Mouse (Mus musculus): Measurements from ENCODE around the gene Tspan33. TPM values are rescaled to one million over a fixed set of nuclear protein-coding genes. Genes with fewer than 3 reads are reported as not detected.

The Tspan33 gene
- polyA plus RNA-seq, 1 experiment from 2014 or later, result 7.4 TPM

DNA sequence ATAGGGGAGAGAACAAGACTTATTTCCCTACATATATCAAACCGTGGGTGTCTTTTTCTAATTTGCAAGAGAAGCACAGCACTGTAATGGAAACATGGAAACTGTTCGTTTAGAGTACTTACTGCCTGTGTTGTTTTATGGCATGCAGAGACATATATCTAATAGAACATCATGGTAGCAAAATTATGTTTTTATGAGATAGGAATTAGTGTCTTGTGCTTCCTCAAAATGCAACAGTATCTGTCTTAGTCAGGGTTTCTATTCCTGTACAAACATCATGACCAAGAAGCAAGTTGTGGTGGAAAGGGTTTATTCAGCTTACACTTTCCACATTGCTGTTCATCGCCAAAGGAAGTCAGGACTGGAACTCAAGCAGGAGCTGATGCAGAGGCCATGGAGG lies 8.1 kb downstream of the Tspan33 start:
- Histone ChIP-seq H3K9me3 (no peaks in the 10 kb centered on the region), H3K27ac (replicated peaks) (no peak overlapping the region), H3K4me3 (no peak overlapping the region), H3K27me3 (replicated peaks; ENCODE audit: low read depth, poor library complexity, severe bottlenecking) (peaks cover 5% of the 10 kb centered on the region), H3K36me3 (replicated peaks) (no peaks in the 10 kb centered on the region), H3K4me1 (no peaks in the 10 kb centered on the region)
- DNase-seq (ENCODE audit: low spot score), result no peak
- WGBS, result 84% methylated on average over 3 of the region's 3 CpGs

- no peaks in the 10 kb centered on the region for H3K9me3 ChIP-seq
- no peak overlapping the region for H3K4me3 ChIP-seq
- no peak overlapping the region for H3K27ac ChIP-seq (replicated peaks)
- no peaks in the 10 kb centered on the region for H3K27me3 ChIP-seq (replicated peaks; ENCODE audit: low read depth, poor library complexity, severe bottlenecking)
- peaks cover 10% of the 10 kb centered on the region for H3K4me1 ChIP-seq
- 86% methylated on average over 5 of the region's 5 CpGs for WGBS
- no peaks in the 10 kb centered on the region for H3K36me3 ChIP-seq (replicated peaks)
- DNase-seq (ENCODE audit: low spot score), result no peak
Measured at GRCm38 (mm10) chr6:29704143-29704542, 10.1 kb downstream of the Tspan33 start.

DNA sequence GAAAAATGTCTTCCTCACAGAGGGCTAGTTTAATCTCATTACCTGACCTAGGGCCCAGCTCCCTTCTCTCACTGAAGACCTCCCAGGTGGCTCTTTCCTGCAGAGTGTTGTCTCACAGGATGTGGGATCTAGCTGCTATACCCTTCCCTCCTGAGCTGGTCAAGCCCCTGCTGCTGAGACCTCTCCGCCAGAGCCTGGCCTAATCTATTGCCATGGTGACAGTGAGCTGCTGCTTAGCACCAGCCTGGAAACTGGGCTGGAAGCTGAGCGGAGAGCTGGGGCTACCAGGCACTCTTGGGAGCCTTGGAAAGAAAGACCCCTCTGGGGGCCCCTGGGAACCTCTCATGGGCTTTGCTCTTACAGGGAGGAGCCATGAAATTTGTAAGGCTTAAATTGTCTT lies 13.9 kb downstream of the Tspan33 start:
- peak; percentile 30 for DNase-seq (ENCODE audit: low spot score)
- Histone ChIP-seq H3K36me3 (replicated peaks) (no peaks in the 10 kb centered on the region), H3K9me3 (no peaks in the 10 kb centered on the region), H3K4me1 (peaks cover 26% of the 10 kb centered on the region), H3K27me3 (replicated peaks; ENCODE audit: low read depth, poor library complexity, severe bottlenecking) (peaks cover 13% of the 10 kb centered on the region; the same call in 1 of the 2 replicates), H3K27ac (replicated peaks) (no peak overlapping the region), H3K4me3 (no peak overlapping the region)
- 13% methylated on average over 2 of the region's 2 CpGs for WGBS

- H3K4me1 ChIP-seq, result peaks cover 26% of the 10 kb centered on the region
- DNase-seq (ENCODE audit: low spot score), result no peak
- no peak overlapping the region for H3K27ac ChIP-seq (replicated peaks)
- 33% methylated on average over 3 of the region's 3 CpGs for WGBS
- H3K36me3 ChIP-seq (replicated peaks), result no peaks in the 10 kb centered on the region
- H3K4me3 ChIP-seq, result no peak overlapping the region
- peaks cover 13% of the 10 kb centered on the region; the same call in 1 of the 2 replicates for H3K27me3 ChIP-seq (replicated peaks; ENCODE audit: low read depth, poor library complexity, severe bottlenecking)
- no peaks in the 10 kb centered on the region for H3K9me3 ChIP-seq
Measured at GRCm38 (mm10) chr6:29711318-29711717, 17.3 kb downstream of the Tspan33 start.

DNA sequence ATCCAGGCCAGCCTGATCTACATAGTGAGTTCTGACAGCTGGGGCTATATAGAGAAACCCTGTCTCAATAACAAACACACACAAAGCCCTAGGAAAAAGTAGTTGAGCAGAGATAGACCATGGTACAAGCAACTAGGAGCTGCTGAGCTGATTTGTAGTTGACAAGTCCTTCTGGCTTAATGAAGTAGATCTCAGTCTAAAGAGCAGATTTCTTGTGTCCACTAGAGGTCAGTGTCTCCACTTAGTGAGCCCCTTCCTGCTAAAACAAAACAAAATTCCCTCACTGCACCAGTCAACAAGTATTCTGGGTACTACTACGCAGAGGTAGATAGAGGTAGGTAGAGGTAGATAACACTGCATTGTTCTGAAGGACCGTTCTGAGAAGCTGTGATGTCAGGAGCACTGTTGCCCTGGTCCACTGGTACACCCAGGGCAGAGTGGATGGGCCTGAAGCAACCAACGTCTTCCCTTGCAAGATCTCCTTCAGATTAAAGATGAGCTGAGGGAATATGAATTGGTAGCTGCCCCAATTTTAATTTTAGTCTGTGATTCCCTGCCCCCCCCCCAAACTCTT lies 18.1 kb downstream of the Tspan33 start:
- Histone ChIP-seq H3K36me3 (replicated peaks) (no peaks in the 10 kb centered on the region), H3K4me3 (no peak overlapping the region), H3K27ac (replicated peaks) (no peak overlapping the region), H3K27me3 (replicated peaks; ENCODE audit: low read depth, poor library complexity, severe bottlenecking) (peaks cover 21% of the 10 kb centered on the region), H3K9me3 (no peaks in the 10 kb centered on the region), H3K4me1 (peaks cover 26% of the 10 kb centered on the region)
- DNase-seq (ENCODE audit: low spot score), result no peak
- 56% methylated on average over 3 of the region's 3 CpGs for WGBS

- Histone ChIP-seq H3K36me3 (replicated peaks) (no peaks in the 10 kb centered on the region), H3K27me3 (replicated peaks; ENCODE audit: low read depth, poor library complexity, severe bottlenecking) (peaks cover 34% of the 10 kb centered on the region), H3K4me1 (peaks cover 31% of the 10 kb centered on the region), H3K9me3 (no peaks in the 10 kb centered on the region), H3K27ac (replicated peaks) (no peak overlapping the region), H3K4me3 (no peak overlapping the region)
- 67% methylated on average over 10 of the region's 10 CpGs for WGBS
- DNase-seq (ENCODE audit: low spot score), result no peak
Measured at GRCm38 (mm10) chr6:29716624-29717365, 22.8 kb downstream of the Tspan33 start.

DNA sequence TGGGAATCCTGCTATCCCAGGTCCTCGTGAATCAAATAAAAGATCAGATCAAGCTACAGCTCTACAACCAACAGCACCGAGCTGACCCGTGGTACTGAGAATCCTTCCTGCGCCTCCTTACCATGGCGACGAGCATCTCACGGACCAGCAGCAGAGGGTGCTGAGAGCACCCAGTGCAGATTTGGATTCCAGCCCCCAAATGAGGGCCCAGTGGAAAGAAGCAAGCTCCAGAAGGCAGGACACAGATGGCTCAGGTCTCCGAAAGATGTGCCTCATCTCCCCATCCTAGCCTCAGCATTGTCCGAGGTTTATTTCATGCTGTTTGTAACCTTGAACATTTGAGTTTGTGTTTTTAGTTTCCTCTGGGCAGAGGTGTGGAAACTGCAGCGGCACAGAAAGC lies 23.5 kb downstream of the Tspan33 start:
- WGBS, result 56% methylated on average over 10 of the region's 10 CpGs
- DNase-seq (ENCODE audit: low spot score), result no peak
- Histone ChIP-seq H3K27me3 (replicated peaks; ENCODE audit: low read depth, poor library complexity, severe bottlenecking) (peaks cover 37% of the 10 kb centered on the region), H3K36me3 (replicated peaks) (no peaks in the 10 kb centered on the region), H3K9me3 (no peaks in the 10 kb centered on the region), H3K4me1 (peaks cover 31% of the 10 kb centered on the region), H3K27ac (replicated peaks) (peak overlapping the region; percentile 40; the same call in 1 of the 2 replicates), H3K4me3 (no peak overlapping the region)

DNA sequence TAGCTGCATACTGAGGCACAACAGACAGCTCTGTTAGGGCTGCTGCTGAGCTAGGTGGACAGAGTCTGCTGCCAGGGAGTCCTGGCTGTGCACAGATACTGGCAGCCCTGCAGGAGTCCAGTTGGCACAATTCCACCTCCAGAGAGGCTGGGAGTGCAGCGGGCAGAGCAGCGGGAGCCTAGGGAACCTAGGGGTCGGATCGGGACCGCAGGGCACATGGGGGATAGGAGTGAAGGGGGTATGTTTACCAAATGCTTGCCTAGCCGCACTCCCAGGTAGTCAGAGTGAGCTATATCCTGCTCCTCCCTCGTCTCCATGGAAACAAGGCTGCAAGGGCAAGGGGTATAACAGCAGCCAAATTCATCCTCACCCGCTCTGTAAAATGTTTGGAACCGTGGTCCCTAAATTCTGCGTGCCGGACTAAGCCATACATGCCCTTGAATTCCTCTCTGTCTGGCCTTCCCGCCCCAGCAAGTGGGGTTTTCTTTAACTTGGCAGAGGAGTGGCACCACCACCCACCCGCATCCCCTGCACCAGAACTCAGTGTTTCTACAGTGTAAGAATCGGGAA lies 24.0 kb downstream of the Tspan33 start:
- Histone ChIP-seq H3K27ac (replicated peaks) (peak overlapping the region; percentile 40; the same call in 1 of the 2 replicates), H3K27me3 (replicated peaks; ENCODE audit: low read depth, poor library complexity, severe bottlenecking) (peaks cover 37% of the 10 kb centered on the region), H3K4me1 (peaks cover 31% of the 10 kb centered on the region), H3K9me3 (no peaks in the 10 kb centered on the region), H3K36me3 (replicated peaks) (no peaks in the 10 kb centered on the region), H3K4me3 (peak overlapping the region; percentile 56)
- 14% methylated on average over 14 of the region's 14 CpGs for WGBS
- DNase-seq (ENCODE audit: low spot score), result peak; percentile 42

DNA sequence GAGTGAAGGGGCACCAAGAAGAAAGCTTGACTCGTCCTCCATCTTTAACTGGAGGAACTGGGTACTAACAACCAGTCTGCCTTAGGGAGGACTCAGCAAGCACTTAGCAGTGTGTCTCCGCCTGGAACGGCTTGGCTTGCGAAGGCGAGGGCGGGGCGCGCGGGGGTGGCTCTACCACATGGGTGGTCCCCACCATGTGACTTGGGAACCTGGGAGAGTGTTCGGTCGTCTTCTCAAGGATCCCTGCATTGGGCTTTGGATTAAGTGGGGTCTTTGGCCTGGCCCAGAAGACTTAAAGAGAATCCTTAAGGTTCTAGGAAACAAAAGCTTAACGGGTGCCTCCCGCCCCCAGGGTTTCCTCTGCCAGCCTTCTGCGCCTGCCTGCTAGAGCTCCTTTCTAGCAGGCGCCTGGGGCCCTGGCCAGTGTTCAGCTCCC lies 24.9 kb downstream of the Tspan33 start:
- 1% methylated on average over 15 of the region's 15 CpGs for WGBS
- H3K27ac ChIP-seq (replicated peaks), result peak overlapping the region; percentile 76

DNA sequence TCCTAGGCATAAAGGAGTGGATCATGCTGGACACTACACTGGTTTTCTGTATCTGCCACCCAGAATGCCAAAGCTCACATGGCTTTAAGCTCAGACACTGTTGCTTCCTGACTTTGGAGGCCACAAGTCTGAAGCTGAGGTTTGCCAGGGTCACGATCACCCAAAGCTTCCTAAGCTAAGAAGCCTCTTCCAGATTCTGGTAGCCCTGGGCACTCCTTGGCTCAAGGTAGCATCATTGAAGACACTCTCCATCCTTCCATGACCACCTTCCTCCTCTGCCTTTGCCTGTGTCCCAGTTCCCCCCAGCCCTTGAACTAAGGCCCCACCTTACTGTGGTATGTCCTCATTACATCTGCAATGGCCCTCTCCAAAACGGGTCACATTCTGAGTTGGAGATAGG lies 27.9 kb downstream of the Tspan33 start:
- Histone ChIP-seq H3K9me3 (no peaks in the 10 kb centered on the region), H3K27me3 (replicated peaks; ENCODE audit: low read depth, poor library complexity, severe bottlenecking) (peaks cover 31% of the 10 kb centered on the region), H3K4me1 (peaks cover 34% of the 10 kb centered on the region), H3K36me3 (replicated peaks) (no peaks in the 10 kb centered on the region), H3K4me3 (no peak overlapping the region), H3K27ac (replicated peaks) (no peak overlapping the region)
- no peak for DNase-seq (ENCODE audit: low spot score)
- 78% methylated on average over 2 of the region's 2 CpGs for WGBS

More for the DNA sequence above, 24.9 kb downstream of the Tspan33 start:
- Histone ChIP-seq H3K27me3 (replicated peaks; ENCODE audit: low read depth, poor library complexity, severe bottlenecking) (peaks cover 37% of the 10 kb centered on the region), H3K4me3 (peak overlapping the region; percentile 56), H3K36me3 (replicated peaks) (no peaks in the 10 kb centered on the region), H3K9me3 (no peaks in the 10 kb centered on the region), H3K4me1 (peaks cover 34% of the 10 kb centered on the region)
- peak; percentile 84 for DNase-seq (ENCODE audit: low spot score)

- 87% methylated on average over 1 of the region's 1 CpGs for WGBS
- no peaks in the 10 kb centered on the region for H3K9me3 ChIP-seq
Measured at GRCm38 (mm10) chr6:29726576-29727200, 32.7 kb downstream of the Tspan33 start.

GRCm38 (mm10) chr6:29728035-29728434 lies 34.0 kb downstream of the Tspan33 start:
- H3K4me3 ChIP-seq, result no peak overlapping the region
- WGBS, result 84% methylated on average over 3 of the region's 3 CpGs
- H3K27me3 ChIP-seq (replicated peaks; ENCODE audit: low read depth, poor library complexity, severe bottlenecking), result no peaks in the 10 kb centered on the region
- 0 out of 2 replicates have a peak, but pooled peaks cover 3% of the 10 kb centered on the region for H3K4me1 ChIP-seq
- H3K27ac ChIP-seq (replicated peaks), result no peak overlapping the region
- DNase-seq (ENCODE audit: low spot score), result no peak
- no peaks in the 10 kb centered on the region for H3K9me3 ChIP-seq
- H3K36me3 ChIP-seq (replicated peaks), result no peaks in the 10 kb centered on the region

More at GRCm38 (mm10) chr6:29726576-29727200, 32.7 kb downstream of the Tspan33 start:
- H3K4me3 ChIP-seq, result no peak overlapping the region
- DNase-seq (ENCODE audit: low spot score), result no peak
- H3K27me3 ChIP-seq (replicated peaks; ENCODE audit: low read depth, poor library complexity, severe bottlenecking), result 0 out of 2 replicates have a peak, but pooled peaks cover 4% of the 10 kb centered on the region
- H3K4me1 ChIP-seq, result 0 out of 2 replicates have a peak, but pooled peaks cover 3% of the 10 kb centered on the region
- no peaks in the 10 kb centered on the region for H3K36me3 ChIP-seq (replicated peaks)
- no peak overlapping the region for H3K27ac ChIP-seq (replicated peaks)
